Mouse (Mus musculus) brain, embryonic 14.5 days (tissue): ENCODE results near the gene Atp8b4.

Source experiments
- CTCF ChIP-seq: fragments of 200-500 bp; IDR thresholded peaks from 2 replicates; pipeline ENCODE4 v1.5.1; 2012; ENCODE audit warnings: inconsistent platforms, mild to moderate bottlenecking, moderate library complexity, borderline replicate concordance; ENCODE audit not compliant: insufficient read depth, insufficient read length; ENCODE audit errors: extremely low read depth
- POLR2A ChIP-seq: fragments of 200-500 bp; IDR thresholded peaks from 2 replicates; pipeline ENCODE4 v1.6.1; 2012; ENCODE audit warnings: mild to moderate bottlenecking, inconsistent platforms, borderline replicate concordance; ENCODE audit not compliant: poor library complexity, insufficient read depth, insufficient read length, severe bottlenecking; ENCODE audit errors: extremely low read depth

GRCm38 (mm10) chr2:126485262-126486017 lies 15.0 kb downstream of the Atp8b4 start:
- TF ChIP-seq CTCF: no peak
- TF ChIP-seq POLR2A: no peak
